Mouse (Mus musculus) layer of hippocampus, adult 8-10 months (tissue): Measurements from ENCODE around the gene Cox6a2. TPM values are rescaled to one million over a fixed set of nuclear protein-coding genes. Genes with fewer than 3 reads are reported as not detected.
"Not testable (repeated sequence)": the region's sequence is repeated elsewhere in the genome, so short reads cannot be mapped to it uniquely, and the experiment has no call there.

Experiments used
- DNase-seq, 2 experiments: peaks; one replicate each; pipeline ENCODE4 v3.0.0; 2022; ENCODE audit warnings: low spot score in 2 of 2
- total RNA-seq, 4 experiments: library from RNA; stranded (reverse); gene quantifications; 2 replicates each; pipeline ENCODE4 v1.2.4; 2022

Gene Cox6a2
- total RNA-seq, 4 experiments from 2014 or later = 2.5 to 18.9 (median 9.2) TPM

- DNase-seq = no peak
These were observed 29.3 kb upstream of the Cox6a2 start for GRCm38 (mm10) chr7:128235481-128235880.

GRCm38 (mm10) chr7:128234796-128235195 is 28.6 kb upstream of the Cox6a2 start:
- DNase-seq = no peak

- no peak for DNase-seq
These were observed 25.6 kb upstream of the Cox6a2 start for GRCm38 (mm10) chr7:128231741-128232140.

- no peak for DNase-seq
These were observed 14.7 kb upstream of the Cox6a2 start for GRCm38 (mm10) chr7:128220936-128221335.

- DNase-seq = no peak
These were observed 13.8 kb upstream of the Cox6a2 start for GRCm38 (mm10) chr7:128219952-128220351.

GRCm38 (mm10) chr7:128209826-128210225 is 3.6 kb upstream of the Cox6a2 start:
- no peak for DNase-seq

- peak; percentile 17 to 55 for DNase-seq
These were observed 2.0 kb upstream of the Cox6a2 start for GRCm38 (mm10) chr7:128208187-128208586.

- DNase-seq = no peak
These were observed 492 bp downstream of the Cox6a2 start for GRCm38 (mm10) chr7:128205695-128206094.

GRCm38 (mm10) chr7:128204179-128204578 is 2.0 kb downstream of the Cox6a2 start:
- no peak for DNase-seq

- DNase-seq = no peak
These were observed 3.1 kb downstream of the Cox6a2 start for GRCm38 (mm10) chr7:128203071-128203470.

GRCm38 (mm10) chr7:128201607-128202006 is 4.6 kb downstream of the Cox6a2 start:
- DNase-seq = no peak

GRCm38 (mm10) chr7:128181691-128182090 is 24.5 kb downstream of the Cox6a2 start:
- no peak for DNase-seq

- DNase-seq = no peak
These were observed 25.6 kb downstream of the Cox6a2 start for GRCm38 (mm10) chr7:128180546-128180945.

- DNase-seq = no peak
These were observed 26.1 kb downstream of the Cox6a2 start for GRCm38 (mm10) chr7:128180126-128180525.

GRCm38 (mm10) chr7:128178385-128178784 is 27.8 kb downstream of the Cox6a2 start:
- no peak for DNase-seq

- no peak for DNase-seq
These were observed 36.2 kb downstream of the Cox6a2 start for GRCm38 (mm10) chr7:128169996-128170395.

- no peak for DNase-seq
These were observed 39.8 kb downstream of the Cox6a2 start for GRCm38 (mm10) chr7:128166391-128166790.

- no peak for DNase-seq
These were observed 42.2 kb downstream of the Cox6a2 start for GRCm38 (mm10) chr7:128164001-128164400.

- not testable (repeated sequence) for DNase-seq
These were observed 47.4 kb downstream of the Cox6a2 start for GRCm38 (mm10) chr7:128158688-128159354.
